ENCODE assay signal across 22 mouse cellular contexts in genomic region chr3:149546256-149546655, GRCm38 (mm10).
DNase-seq lines count a peak whose midpoint lies in the region; ATAC-seq and TF ChIP-seq lines count a peak whose summit lies in the region.
"Had no signal": no experiment of that assay in that cellular context is flagged by ENCODE, and none has a peak within 500 bp of the region (broad histone marks: within the 10 kb centered on the region; RNA-seq: fewer than 3 reads in every experiment).

No protein-coding gene starts in this region.

- no peaks in the 10 kb centered on the region for H3K27me3 ChIP-seq in hindbrain, embryonic 14.5 days (ENCODE audit: control insufficient read depth, insufficient read depth, low read length)
- no peaks in the 10 kb centered on the region for H3K27me3 ChIP-seq in hindbrain, embryonic 16.5 days (replicated peaks; ENCODE audit: control insufficient read depth, insufficient read depth, low read length)
- H3K27me3 ChIP-seq in lung, postnatal 0 days (replicated peaks; ENCODE audit: insufficient read depth, low read length): no peaks in the 10 kb centered on the region
- H3K27me3 ChIP-seq in midbrain, embryonic 16.5 days (ENCODE audit: control insufficient read depth, insufficient read depth, low read depth, low read length): 0 out of 2 replicates have a peak, but pooled peaks cover 3% of the 10 kb centered on the region
- H3K27me3 ChIP-seq: liver, embryonic 13.5 days; neural tube, embryonic 13.5 days; stomach, embryonic 15.5 days had no signal

- H3K4me3 ChIP-seq in hindbrain, embryonic 14.5 days (replicated peaks; ENCODE audit: low read length): no peak overlapping the region
- no peak overlapping the region for H3K4me3 ChIP-seq in hindbrain, embryonic 16.5 days (ENCODE audit: low read length)
- H3K4me3 ChIP-seq in lung, postnatal 0 days (ENCODE audit: low read depth, low read length): no peak overlapping the region
- no peak overlapping the region for H3K4me3 ChIP-seq in midbrain, embryonic 16.5 days (ENCODE audit: low read depth, low read length)
- H3K4me3 ChIP-seq: gastrocnemius, adult 2 months; heart, embryonic 10.5 days; liver, embryonic 13.5 days; neural tube, embryonic 13.5 days; stomach, embryonic 15.5 days had no signal

- 0 out of 2 replicates have a peak overlapping the region, but pooled peaks have one; percentile 6 for H3K4me2 ChIP-seq in hindbrain, embryonic 14.5 days (replicated peaks)
- H3K4me2 ChIP-seq in hindbrain, embryonic 16.5 days (ENCODE audit: low read length): no peak overlapping the region
- 0 out of 2 replicates have a peak overlapping the region, but pooled peaks have one; percentile 2 for H3K4me2 ChIP-seq in lung, postnatal 0 days (replicated peaks; ENCODE audit: low read depth, low read length)
- no peak overlapping the region for H3K4me2 ChIP-seq in midbrain, embryonic 16.5 days (ENCODE audit: low read length)
- H3K4me2 ChIP-seq: liver, embryonic 13.5 days; neural tube, embryonic 13.5 days; stomach, embryonic 15.5 days had no signal

- 0 out of 2 replicates have a peak, but pooled peaks cover 3% of the 10 kb centered on the region for H3K4me1 ChIP-seq in hindbrain, embryonic 14.5 days (replicated peaks; ENCODE audit: control insufficient read depth, insufficient read depth, low read length)
- no peaks in the 10 kb centered on the region for H3K4me1 ChIP-seq in hindbrain, embryonic 16.5 days (ENCODE audit: control insufficient read depth, insufficient read depth, low read depth, low read length)
- H3K4me1 ChIP-seq in lung, postnatal 0 days (ENCODE audit: insufficient read depth, low read depth, low read length): no peaks in the 10 kb centered on the region
- peaks cover 7% of the 10 kb centered on the region; the same call in 1 of the 2 replicates for H3K4me1 ChIP-seq in midbrain, embryonic 16.5 days (ENCODE audit: control insufficient read depth, insufficient read depth, low read length)
- H3K4me1 ChIP-seq: heart, embryonic 10.5 days; liver, embryonic 13.5 days; stomach, embryonic 15.5 days had no signal

- no peak for TF ChIP-seq EP300 in lung, postnatal 0 days (IDR thresholded peaks at IDR 0.05)

- ATAC-seq in hindbrain, embryonic 14.5 days (ENCODE audit: low FRiP score): no peak
- ATAC-seq in hindbrain, embryonic 16.5 days: no peak
- no peak for ATAC-seq in lung, postnatal 0 days
- ATAC-seq in midbrain, embryonic 16.5 days: no peak
- ATAC-seq: forebrain, embryonic 14.5 days; inflammation-experienced regulatory T-cells, adult 6 months had no signal

- peak; percentile 30 for DNase-seq in hindbrain, embryonic 14.5 days (ENCODE audit: low spot score)
- DNase-seq in lung, postnatal 0 days (ENCODE audit: low spot score): no peak
- no peak for DNase-seq in lung, postnatal 10 days
- DNase-seq in adrenal gland, postnatal 14 days: peak; percentile 14
- DNase-seq in lung, postnatal 25 days (ENCODE audit: low spot score): peak; percentile 7
- DNase-seq in MN1 (ENCODE audit: low spot score): no peak
- DNase-seq: cerebellum, adult 9-10 months; gastrocnemius, adult 2 months; heart, postnatal 4 days; kidney, adult 2 months; kidney, postnatal 10 days; liver, embryonic 13.5 days; midbrain, embryonic 14.5 days; thymus, adult 18-20 months; thymus, postnatal 4 days had no signal

- no peak for TF ChIP-seq CTCF in lung, postnatal 0 days (IDR thresholded peaks at IDR 0.05)

- H3K27ac ChIP-seq in hindbrain, embryonic 14.5 days: no peak overlapping the region
- no peak overlapping the region for H3K27ac ChIP-seq in hindbrain, embryonic 16.5 days (ENCODE audit: low read depth, low read length)
- H3K27ac ChIP-seq in lung, postnatal 0 days (ENCODE audit: low read length): no peak overlapping the region
- H3K27ac ChIP-seq in midbrain, embryonic 16.5 days (ENCODE audit: low read length): no peak overlapping the region
- H3K27ac ChIP-seq: gastrocnemius, adult 2 months; heart, embryonic 10.5 days; liver, embryonic 13.5 days; neural tube, embryonic 13.5 days; stomach, embryonic 15.5 days had no signal

- H3K9me3 ChIP-seq in hindbrain, embryonic 14.5 days (ENCODE audit: control insufficient read depth, low read length): no peaks in the 10 kb centered on the region
- no peaks in the 10 kb centered on the region for H3K9me3 ChIP-seq in hindbrain, embryonic 16.5 days (ENCODE audit: control insufficient read depth, low read length)
- no peaks in the 10 kb centered on the region for H3K9me3 ChIP-seq in lung, postnatal 0 days (ENCODE audit: low read length)
- H3K9me3 ChIP-seq in midbrain, embryonic 16.5 days (replicated peaks; ENCODE audit: control insufficient read depth, low read length, poor library complexity, severe bottlenecking): no peaks in the 10 kb centered on the region
- H3K9me3 ChIP-seq: heart, embryonic 10.5 days; liver, embryonic 13.5 days; neural tube, embryonic 13.5 days; stomach, embryonic 15.5 days had no signal

- WGBS in hindbrain, embryonic 14.5 days: 72% methylated on average over 10 of the region's 10 CpGs
- WGBS in hindbrain, embryonic 16.5 days: 70% methylated on average over 10 of the region's 10 CpGs
- 34% methylated on average over 10 of the region's 10 CpGs for WGBS in lung, postnatal 0 days
- WGBS in midbrain, embryonic 16.5 days: 72% methylated on average over 10 of the region's 10 CpGs

- H3K9ac ChIP-seq in hindbrain, embryonic 14.5 days: no peak overlapping the region
- no peak overlapping the region for H3K9ac ChIP-seq in hindbrain, embryonic 16.5 days (ENCODE audit: low read depth, low read length)
- no peak overlapping the region for H3K9ac ChIP-seq in lung, postnatal 0 days (replicated peaks; ENCODE audit: low read depth)
- H3K9ac ChIP-seq in midbrain, embryonic 16.5 days (ENCODE audit: low read depth, low read length): no peak overlapping the region
- H3K9ac ChIP-seq: liver, embryonic 13.5 days; neural tube, embryonic 13.5 days; stomach, embryonic 15.5 days had no signal

- H3K36me3 ChIP-seq in hindbrain, embryonic 14.5 days (replicated peaks; ENCODE audit: control insufficient read depth, insufficient read depth): no peaks in the 10 kb centered on the region
- H3K36me3 ChIP-seq in hindbrain, embryonic 16.5 days (ENCODE audit: control insufficient read depth, insufficient read depth, low read length): no peaks in the 10 kb centered on the region
- no peaks in the 10 kb centered on the region for H3K36me3 ChIP-seq in lung, postnatal 0 days (ENCODE audit: insufficient read depth, low read length)
- no peaks in the 10 kb centered on the region for H3K36me3 ChIP-seq in midbrain, embryonic 16.5 days (ENCODE audit: control insufficient read depth, insufficient read depth, low read length)
- H3K36me3 ChIP-seq: heart, embryonic 10.5 days; liver, embryonic 13.5 days; neural tube, embryonic 13.5 days; stomach, embryonic 15.5 days had no signal

Comparison
In these comparisons a context has a peak if more than half of its experiments do, and no peak if none do; other contexts are left out.
1. DNase-seq: peak in hindbrain, embryonic 14.5 days (single experiment), adrenal gland, postnatal 14 days (single experiment) and lung, postnatal 25 days (single experiment); none in lung, postnatal 0 days (single experiment), lung, postnatal 10 days (single experiment) and MN1 (single experiment).
2. H3K4me2 ChIP-seq: peak in hindbrain, embryonic 14.5 days (single experiment) and lung, postnatal 0 days (single experiment); none in hindbrain, embryonic 16.5 days (single experiment) and midbrain, embryonic 16.5 days (single experiment).